Mouse (Mus musculus): Measurements from ENCODE around the gene Ppp1r14a. TPM values are rescaled to one million over a fixed set of nuclear protein-coding genes. Genes with fewer than 3 reads are reported as not detected.
A peak's percentile ranks its signal among the peaks of the same experiment; 100 is the strongest.

Gene Ppp1r14a
- total RNA-seq, 2 experiments from 2014 or later = not detected

GRCm38 (mm10) chr7:29318115-29318911, 29.2 kb downstream of the Ppp1r14a start:
- peak; percentile 12; the same call in 1 of the 2 replicates for ATAC-seq (replicated peaks; ENCODE audit: poor library complexity, severe bottlenecking)

GRCm38 (mm10) chr7:29319337-29320307, 30.5 kb downstream of the Ppp1r14a start:
- ATAC-seq (replicated peaks; ENCODE audit: poor library complexity, severe bottlenecking) = no peak

GRCm38 (mm10) chr7:29327087-29327486, 38.0 kb downstream of the Ppp1r14a start:
- ATAC-seq (replicated peaks; ENCODE audit: poor library complexity, severe bottlenecking) = no peak

DNA sequence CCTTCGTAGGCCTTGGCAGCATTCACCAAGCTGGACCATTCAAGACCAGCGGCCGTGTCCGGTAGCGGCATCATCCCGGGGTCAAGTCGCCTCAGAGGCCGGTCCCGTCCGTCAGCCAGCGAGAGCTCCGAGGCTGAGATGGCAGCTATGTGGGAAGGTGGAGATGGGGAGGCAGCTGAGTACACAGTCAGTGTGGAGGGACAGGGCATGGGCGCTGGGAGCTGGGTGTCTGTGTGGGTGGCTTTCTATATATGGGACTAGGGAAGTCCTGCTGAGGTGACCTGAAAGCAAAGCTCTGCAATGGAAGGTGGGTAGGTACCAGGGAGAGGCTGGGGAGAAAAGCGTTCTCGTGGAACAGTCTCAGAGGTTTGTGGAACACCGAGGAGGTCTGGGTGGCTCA, 39.9 kb downstream of the Ppp1r14a start:
- no peak for ATAC-seq (replicated peaks; ENCODE audit: poor library complexity, severe bottlenecking)

- no peak for ATAC-seq (replicated peaks; ENCODE audit: poor library complexity, severe bottlenecking)
Observed at GRCm38 (mm10) chr7:29334156-29334555, 45.0 kb downstream of the Ppp1r14a start.

GRCm38 (mm10) chr7:29335276-29335675, 46.2 kb downstream of the Ppp1r14a start:
- ATAC-seq (replicated peaks; ENCODE audit: poor library complexity, severe bottlenecking) = no peak

DNA sequence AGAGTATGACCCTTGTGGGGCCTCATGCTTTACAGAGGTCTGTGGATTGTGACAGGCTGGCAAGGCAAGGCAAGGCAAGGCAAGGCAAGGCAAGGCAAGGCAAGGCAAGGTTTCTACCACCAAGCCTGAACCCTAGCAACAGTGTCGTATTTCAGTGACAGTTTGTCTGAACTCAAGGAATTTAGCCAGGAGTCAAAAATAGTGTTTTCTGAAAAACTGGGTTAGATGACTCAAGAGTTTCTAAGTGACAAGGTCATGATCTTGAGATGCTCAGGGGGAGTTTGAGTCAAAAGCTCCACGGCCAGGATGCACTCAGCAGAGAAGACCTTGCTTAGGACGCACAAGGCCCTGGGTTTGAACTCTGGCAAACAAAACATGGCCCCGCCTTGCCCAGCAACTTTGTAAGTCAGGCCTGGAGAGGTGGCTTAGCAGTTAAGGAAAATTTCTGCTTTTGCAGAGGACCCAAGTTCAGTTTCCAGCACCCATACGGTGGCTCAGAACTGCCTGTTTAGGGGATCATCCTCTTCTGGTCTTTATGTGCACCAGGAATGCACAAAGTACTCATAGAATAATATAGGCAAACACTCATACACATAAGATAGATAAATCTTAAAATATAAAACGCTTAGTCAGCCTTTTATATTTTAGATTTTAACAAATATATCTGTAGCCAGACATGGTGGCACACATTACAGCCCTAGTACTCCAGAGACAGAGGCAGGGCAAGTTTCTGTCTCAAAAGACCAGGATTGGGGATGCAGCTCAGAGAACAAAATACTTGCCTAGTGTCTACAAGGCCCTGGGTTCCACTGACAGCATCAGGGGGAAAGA, 46.9 kb downstream of the Ppp1r14a start:
- no peak for ATAC-seq (replicated peaks; ENCODE audit: poor library complexity, severe bottlenecking)

- ATAC-seq (replicated peaks; ENCODE audit: poor library complexity, severe bottlenecking) = no peak
Observed at GRCm38 (mm10) chr7:29336795-29337319, 47.7 kb downstream of the Ppp1r14a start.

- no peak for ATAC-seq (replicated peaks; ENCODE audit: poor library complexity, severe bottlenecking)
Observed at GRCm38 (mm10) chr7:29337766-29338165, 48.7 kb downstream of the Ppp1r14a start.

GRCm38 (mm10) chr7:29338351-29338919, 49.3 kb downstream of the Ppp1r14a start:
- no peak for ATAC-seq (replicated peaks; ENCODE audit: poor library complexity, severe bottlenecking)

- no peak for ATAC-seq (replicated peaks; ENCODE audit: poor library complexity, severe bottlenecking)
Observed at GRCm38 (mm10) chr7:29338984-29339679, 50.0 kb downstream of the Ppp1r14a start.

DNA sequence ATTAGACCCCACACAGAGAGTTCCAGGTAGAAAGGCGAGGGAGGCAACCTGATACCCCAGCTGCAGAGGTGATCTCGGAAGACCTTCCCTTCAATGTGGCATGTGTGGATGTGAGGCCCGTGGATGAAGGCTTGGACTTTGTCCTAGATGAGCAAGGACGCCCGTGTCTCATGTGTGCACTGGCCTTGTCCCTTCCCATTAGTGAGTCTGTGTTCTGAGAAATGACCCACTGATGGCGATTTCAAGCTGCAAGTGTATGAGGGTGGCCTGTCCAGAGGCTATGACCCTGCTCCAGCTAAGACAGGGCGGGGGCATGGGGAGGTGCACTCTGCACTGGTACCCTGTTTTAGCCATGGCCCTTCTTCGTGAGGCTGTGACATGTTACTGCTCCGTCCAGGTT, 51.1 kb downstream of the Ppp1r14a start:
- no peak for ATAC-seq (replicated peaks; ENCODE audit: poor library complexity, severe bottlenecking)

DNA sequence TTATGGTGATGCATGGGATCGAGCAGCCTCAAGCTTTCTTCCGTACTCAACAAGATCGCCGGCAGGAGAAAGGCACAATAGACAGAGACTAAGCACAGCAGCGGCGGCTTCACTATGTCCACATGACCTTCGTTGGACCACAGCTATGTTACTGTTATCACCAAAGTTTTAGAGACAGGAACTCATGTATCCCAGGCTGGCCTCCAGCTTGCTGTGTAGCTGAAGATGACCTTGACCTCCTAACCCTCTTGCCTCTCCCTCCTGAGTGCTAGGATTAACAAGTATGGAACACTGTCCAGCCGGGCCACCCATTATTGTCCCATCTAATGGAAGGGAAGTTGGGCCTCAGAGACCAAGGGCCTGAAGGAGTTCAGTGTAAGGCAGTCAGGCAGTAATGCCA, 51.7 kb downstream of the Ppp1r14a start:
- ATAC-seq (replicated peaks; ENCODE audit: poor library complexity, severe bottlenecking) = no peak

DNA sequence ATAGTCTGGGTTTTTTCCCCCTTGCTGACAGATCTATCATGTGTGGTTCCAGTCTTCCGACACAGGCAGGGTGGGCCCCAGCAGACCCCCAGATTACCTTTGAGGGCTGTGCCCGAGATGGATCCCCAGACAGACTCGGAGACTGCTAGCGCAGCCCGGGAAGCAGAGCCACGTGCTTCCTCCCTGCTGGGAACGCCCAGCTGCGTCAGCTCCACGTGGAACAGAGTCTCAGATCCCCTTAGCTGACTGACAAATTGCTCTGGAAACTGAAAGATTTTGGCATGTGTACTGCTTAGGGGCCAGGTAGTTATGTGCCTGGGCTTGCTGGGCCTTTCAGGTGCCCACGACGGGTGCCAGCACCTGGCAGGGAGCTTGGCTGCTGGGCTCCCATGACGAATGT, 52.6 kb downstream of the Ppp1r14a start:
- no peak for ATAC-seq (replicated peaks; ENCODE audit: poor library complexity, severe bottlenecking)

DNA sequence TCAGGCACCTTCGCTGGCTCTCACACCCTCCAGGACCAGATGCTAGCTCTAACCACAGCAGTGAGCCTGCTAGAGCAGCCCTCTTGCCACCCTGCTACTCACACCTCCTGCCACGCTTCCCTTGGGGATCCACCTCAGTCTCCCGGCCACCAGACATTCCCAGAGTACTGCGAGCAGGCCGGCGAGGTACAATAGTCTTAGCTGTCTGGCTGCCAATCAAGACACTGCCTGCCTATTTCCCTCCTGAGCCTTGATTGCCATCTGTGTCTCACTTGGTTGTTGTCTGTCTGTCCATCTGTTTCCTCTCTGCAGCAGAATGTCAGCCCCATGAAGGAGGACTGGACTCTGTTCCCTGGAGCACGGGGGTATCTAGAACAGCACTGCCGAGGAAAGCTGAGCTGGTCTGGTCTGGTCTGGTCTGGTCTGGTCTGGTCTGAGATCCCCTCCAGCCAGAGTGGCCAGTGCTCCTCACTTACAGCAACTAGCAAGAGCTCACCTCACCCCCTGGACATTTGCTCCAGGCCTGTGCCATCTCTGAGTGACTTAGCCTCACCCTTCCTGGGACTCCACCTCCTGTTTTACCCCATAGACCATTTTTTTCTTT, 53.5 kb downstream of the Ppp1r14a start:
- ATAC-seq (replicated peaks; ENCODE audit: poor library complexity, severe bottlenecking) = no peak

Measured in granulocyte monocyte progenitor cell, adult 5-6 weeks (primary cell).